Mouse (Mus musculus): ENCODE results near the gene Chaf1a.

DNA sequence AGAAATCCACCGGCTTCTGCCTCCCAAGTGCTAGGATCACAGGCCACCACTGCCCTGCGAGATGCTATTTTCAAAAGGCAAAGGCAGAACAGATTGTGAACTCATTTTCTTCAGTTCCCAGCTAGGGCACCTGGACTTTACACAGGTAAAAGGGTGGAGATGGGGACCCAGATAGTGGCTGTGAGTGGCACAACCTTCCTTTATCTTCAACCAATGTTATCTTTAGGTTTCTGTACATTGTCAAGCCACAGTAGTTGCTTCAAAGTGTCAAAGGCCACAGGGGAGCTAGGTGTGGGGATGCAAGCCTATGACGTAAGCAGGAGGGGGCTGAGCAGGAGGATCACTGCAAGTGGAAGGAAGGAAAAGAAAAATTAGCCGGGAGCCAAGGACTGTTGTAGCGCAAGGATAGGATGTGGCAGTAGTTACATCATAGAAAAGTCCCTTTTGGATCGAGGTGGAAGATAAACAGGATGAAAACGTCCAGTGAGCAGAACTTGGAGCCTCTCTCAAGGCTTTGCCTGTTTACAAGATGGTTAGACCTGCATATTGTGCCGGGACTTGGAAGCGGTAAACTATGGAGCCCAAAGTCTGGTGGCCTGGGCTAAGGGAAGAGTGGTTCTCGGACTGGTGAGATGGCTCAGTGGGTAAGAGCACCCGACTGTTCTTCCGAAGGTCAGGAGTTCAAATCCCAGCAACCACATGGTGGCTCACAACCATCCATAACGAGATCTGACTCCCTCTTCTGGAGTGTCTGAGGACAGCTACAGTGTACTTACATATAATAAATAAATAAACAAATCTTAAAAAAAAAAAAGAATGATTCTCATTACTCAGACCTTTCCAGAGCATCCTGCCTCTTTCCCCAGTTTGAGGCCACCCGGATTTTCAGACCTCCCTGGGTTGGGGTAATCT lies 32.5 kb upstream of the Chaf1a start:
- TF ChIP-seq MEF2A (IDR thresholded peaks at IDR 0.05; ENCODE audit: extremely low read depth, insufficient replicate concordance, low read depth, low read length, poor library complexity, severe bottlenecking) (no peak), TBP (IDR thresholded peaks at IDR 0.05; ENCODE audit: low read depth, low read length) (no peak; the same call in 1 of the 2 replicates)

All from MEL (cell line).